ENCODE assay signal across 27 mouse cellular contexts in the genomic region with DNA sequence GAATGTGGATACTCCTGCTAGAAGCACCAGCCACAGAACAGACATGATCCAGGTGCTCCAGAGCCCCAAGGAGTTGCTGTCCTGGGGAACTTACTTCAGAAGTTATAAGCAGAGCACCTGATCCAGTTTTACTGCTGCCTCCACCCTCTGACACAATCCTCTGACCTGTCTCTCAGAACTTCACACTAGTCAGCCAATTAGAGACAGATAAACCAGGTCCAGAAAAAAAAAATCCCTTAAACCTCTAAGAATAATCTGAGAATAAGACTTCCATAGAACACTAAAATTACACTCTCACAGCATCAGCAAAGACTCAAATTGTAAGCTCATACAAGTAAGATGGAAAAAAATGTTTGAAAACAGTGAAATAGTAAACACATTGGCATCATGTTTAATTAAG. TPM values are rescaled to one million over a fixed set of nuclear protein-coding genes. Genes with fewer than 3 reads are reported as not detected.
"Had no signal": no experiment of that assay in that cellular context is flagged by ENCODE, and none has a peak within 500 bp of the region (broad histone marks: within the 10 kb centered on the region; RNA-seq: fewer than 3 reads in every experiment).

A gene (minus strand): TSS at position 101 of the 400 bp plus-strand sequence.

- ATAC-seq: hindbrain, embryonic 16.5 days; hindbrain, postnatal 0 days; inflammation-experienced regulatory T-cells, adult 6 months; intestine, embryonic 15.5 days had no signal

- H3K36me3 ChIP-seq: heart, embryonic 10.5 days; heart, embryonic 12.5 days; heart, embryonic 13.5 days; heart, embryonic 15.5 days; hindbrain, embryonic 10.5 days; hindbrain, embryonic 12.5 days; hindbrain, embryonic 13.5 days; hindbrain, embryonic 15.5 days; intestine, embryonic 15.5 days; kidney, embryonic 15.5 days had no signal

- H3K27ac ChIP-seq: heart, embryonic 10.5 days; heart, embryonic 13.5 days; heart, embryonic 15.5 days; hindbrain, embryonic 10.5 days; hindbrain, embryonic 12.5 days; hindbrain, embryonic 13.5 days; hindbrain, embryonic 14.5 days; hindbrain, embryonic 15.5 days; hindbrain, postnatal 0 days; intestine, embryonic 15.5 days; kidney, embryonic 15.5 days; kidney, postnatal 0 days; layer of hippocampus, adult 2 months; left cerebral cortex, adult 2 months had no signal

- H3K4me3 ChIP-seq: heart, embryonic 10.5 days; heart, embryonic 12.5 days; heart, embryonic 13.5 days; heart, embryonic 15.5 days; hindbrain, embryonic 10.5 days; hindbrain, embryonic 12.5 days; hindbrain, embryonic 13.5 days; hindbrain, embryonic 15.5 days; intestine, embryonic 15.5 days; kidney, embryonic 15.5 days; layer of hippocampus, adult 2 months; left cerebral cortex, adult 2 months had no signal

- H3K9me3 ChIP-seq: heart, embryonic 10.5 days; heart, embryonic 12.5 days; heart, embryonic 13.5 days; heart, embryonic 15.5 days; hindbrain, embryonic 10.5 days; hindbrain, embryonic 12.5 days; hindbrain, embryonic 13.5 days; hindbrain, embryonic 15.5 days; intestine, embryonic 15.5 days; kidney, embryonic 15.5 days had no signal

- H3K27me3 ChIP-seq: heart, embryonic 12.5 days; heart, embryonic 13.5 days; heart, embryonic 15.5 days; hindbrain, embryonic 12.5 days; hindbrain, embryonic 13.5 days; hindbrain, embryonic 15.5 days; intestine, embryonic 15.5 days; kidney, embryonic 15.5 days had no signal

- H3K9ac ChIP-seq: heart, embryonic 12.5 days; heart, embryonic 13.5 days; heart, embryonic 15.5 days; hindbrain, embryonic 12.5 days; hindbrain, embryonic 13.5 days; hindbrain, embryonic 14.5 days; hindbrain, embryonic 15.5 days; intestine, embryonic 15.5 days; kidney, embryonic 15.5 days had no signal

- H3K4me1 ChIP-seq: heart, embryonic 10.5 days; heart, embryonic 12.5 days; heart, embryonic 13.5 days; heart, embryonic 15.5 days; hindbrain, embryonic 10.5 days; hindbrain, embryonic 12.5 days; hindbrain, embryonic 13.5 days; hindbrain, embryonic 15.5 days; intestine, embryonic 15.5 days; kidney, embryonic 15.5 days had no signal

- H3K4me2 ChIP-seq: heart, embryonic 11.5 days; heart, embryonic 12.5 days; heart, embryonic 13.5 days; heart, embryonic 15.5 days; hindbrain, embryonic 12.5 days; hindbrain, embryonic 13.5 days; hindbrain, embryonic 14.5 days; hindbrain, embryonic 15.5 days; intestine, embryonic 15.5 days; kidney, embryonic 15.5 days had no signal

RNA-seq across cellular contexts. Expression of the gene that starts here (rescaled TPM):
- polyA plus RNA-seq: heart, embryonic 10.5 days; heart, embryonic 11.5 days; heart, embryonic 12.5 days; heart, embryonic 13.5 days; heart, embryonic 14.5 days; heart, embryonic 15.5 days; heart, embryonic 16.5 days; heart, postnatal 0 days; hindbrain, embryonic 10.5 days; hindbrain, embryonic 11.5 days; hindbrain, embryonic 12.5 days; hindbrain, embryonic 13.5 days; hindbrain, embryonic 14.5 days; hindbrain, embryonic 15.5 days; hindbrain, embryonic 16.5 days; hindbrain, postnatal 0 days; inflammation-experienced regulatory T-cells, adult 6 months; intestine, embryonic 14.5 days; kidney, adult 2 months; kidney, embryonic 14.5 days; kidney, embryonic 15.5 days; kidney, embryonic 16.5 days; kidney, postnatal 0 days; large intestine, adult 2 months had no signal
